Mouse (Mus musculus): ENCODE results near the gene Gm49450. TPM values are rescaled to one million over a fixed set of nuclear protein-coding genes. Genes with fewer than 3 reads are reported as not detected.
"Not testable (repeated sequence)": the region's sequence is repeated elsewhere in the genome, so short reads cannot be mapped to it uniquely, and the experiment has no call there.

The Gm49450 gene
- polyA plus RNA-seq, 1 experiment from 2014 or later, result not detected

- ATAC-seq (replicated peaks; ENCODE audit: low FRiP score), result peak; percentile 72
- Histone ChIP-seq H3K9ac (no peak overlapping the region), H3K4me1 (peaks cover 16% of the 10 kb centered on the region), H3K4me2 (peak overlapping the region; percentile 30; the same call in 1 of the 2 replicates), H3K27ac (peak overlapping the region; percentile 49), H3K9me3 (replicated peaks) (no peaks in the 10 kb centered on the region), H3K36me3 (peaks cover 12% of the 10 kb centered on the region), H3K27me3 (no peaks in the 10 kb centered on the region), H3K4me3 (replicated peaks) (peak overlapping the region; percentile 8; the same call in 1 of the 2 replicates)
- WGBS, result 11% methylated on average over 13 of the region's 13 CpGs
Observed at GRCm38 (mm10) chr15:98928598-98929240, 24.6 kb downstream of the Gm49450 start.

GRCm38 (mm10) chr15:98927566-98927965 is 25.8 kb downstream of the Gm49450 start:
- Histone ChIP-seq H3K36me3 (peaks cover 12% of the 10 kb centered on the region), H3K9me3 (replicated peaks) (no peaks in the 10 kb centered on the region), H3K27me3 (no peaks in the 10 kb centered on the region), H3K9ac (no peak overlapping the region), H3K4me3 (replicated peaks) (no peak overlapping the region), H3K4me2 (no peak overlapping the region), H3K27ac (no peak overlapping the region), H3K4me1 (peaks cover 13% of the 10 kb centered on the region; the same call in 1 of the 2 replicates)
- no peak for ATAC-seq (replicated peaks; ENCODE audit: low FRiP score)
- 81% methylated on average over 5 of the region's 5 CpGs for WGBS

GRCm38 (mm10) chr15:98924682-98925081 is 28.7 kb downstream of the Gm49450 start:
- Histone ChIP-seq H3K9ac (no peak overlapping the region), H3K4me1 (peaks cover 6% of the 10 kb centered on the region; the same call in 1 of the 2 replicates), H3K4me3 (replicated peaks) (no peak overlapping the region), H3K27ac (no peak overlapping the region), H3K36me3 (no peaks in the 10 kb centered on the region), H3K27me3 (no peaks in the 10 kb centered on the region), H3K9me3 (replicated peaks) (no peaks in the 10 kb centered on the region), H3K4me2 (no peak overlapping the region)
- ATAC-seq (replicated peaks; ENCODE audit: low FRiP score), result no peak
- 75% methylated on average over 3 of the region's 3 CpGs for WGBS

- Histone ChIP-seq H3K4me2 (no peak overlapping the region), H3K27me3 (no peaks in the 10 kb centered on the region), H3K4me3 (replicated peaks) (no peak overlapping the region), H3K9ac (no peak overlapping the region), H3K36me3 (no peaks in the 10 kb centered on the region), H3K4me1 (peaks cover 5% of the 10 kb centered on the region; the same call in 1 of the 2 replicates), H3K27ac (no peak overlapping the region), H3K9me3 (replicated peaks) (no peaks in the 10 kb centered on the region)
- WGBS, result 87% methylated on average over 2 of the region's 2 CpGs
- ATAC-seq (replicated peaks; ENCODE audit: low FRiP score), result no peak
Observed at GRCm38 (mm10) chr15:98923031-98923537, 30.3 kb downstream of the Gm49450 start.

- H3K9ac ChIP-seq, result no peak overlapping the region
- no peaks in the 10 kb centered on the region for H3K36me3 ChIP-seq
- no peak overlapping the region for H3K27ac ChIP-seq
- H3K4me3 ChIP-seq (replicated peaks), result no peak overlapping the region
- WGBS, result 55% methylated on average over 3 of the region's 3 CpGs
- H3K4me1 ChIP-seq, result peaks cover 5% of the 10 kb centered on the region; the same call in 1 of the 2 replicates
- ATAC-seq (replicated peaks; ENCODE audit: low FRiP score), result no peak
- H3K9me3 ChIP-seq (replicated peaks), result no peaks in the 10 kb centered on the region
- H3K27me3 ChIP-seq, result no peaks in the 10 kb centered on the region
- no peak overlapping the region for H3K4me2 ChIP-seq
Observed at GRCm38 (mm10) chr15:98922581-98922980, 30.8 kb downstream of the Gm49450 start.

DNA sequence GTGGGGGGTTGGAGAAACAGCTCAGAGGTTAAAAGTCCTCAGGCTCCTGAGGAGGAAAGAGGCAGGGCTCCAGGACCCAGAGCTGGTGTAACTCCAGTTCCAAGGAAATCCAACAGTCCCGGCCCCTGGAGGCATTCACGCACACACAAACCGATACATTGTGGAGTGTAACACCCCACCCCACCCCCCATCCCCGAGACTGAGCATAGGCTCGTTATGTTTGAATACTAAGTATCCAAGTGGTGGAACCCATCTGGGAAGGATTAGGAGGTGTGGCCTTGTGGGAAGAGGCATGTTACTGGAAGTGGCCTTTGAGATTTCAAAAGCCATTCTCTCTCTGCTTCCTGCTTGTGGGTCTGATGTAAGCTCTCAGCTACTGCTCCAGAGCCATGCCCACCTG is 31.8 kb downstream of the Gm49450 start:
- H3K4me2 ChIP-seq, result no peak overlapping the region
- no peak overlapping the region for H3K9ac ChIP-seq
- H3K4me3 ChIP-seq (replicated peaks), result no peak overlapping the region
- H3K27ac ChIP-seq, result no peak overlapping the region
- ATAC-seq (replicated peaks; ENCODE audit: low FRiP score), result no peak
- H3K27me3 ChIP-seq, result no peaks in the 10 kb centered on the region
- H3K9me3 ChIP-seq (replicated peaks), result no peaks in the 10 kb centered on the region
- WGBS, result 90% methylated on average over 5 of the region's 5 CpGs
- peaks cover 13% of the 10 kb centered on the region for H3K4me1 ChIP-seq
- no peaks in the 10 kb centered on the region for H3K36me3 ChIP-seq

GRCm38 (mm10) chr15:98918499-98918895 is 34.9 kb downstream of the Gm49450 start:
- Histone ChIP-seq H3K4me2 (peak overlapping the region; percentile 90), H3K4me1 (peaks cover 23% of the 10 kb centered on the region), H3K27ac (peak overlapping the region; percentile 98), H3K4me3 (replicated peaks) (peak overlapping the region; percentile 94), H3K9ac (peak overlapping the region; percentile 79)
- not testable (repeated sequence) for H3K27me3 ChIP-seq; H3K36me3 ChIP-seq; ATAC-seq (replicated peaks; ENCODE audit: low FRiP score); H3K9me3 ChIP-seq (replicated peaks)
- 23% methylated on average over 8 of the region's 8 CpGs for WGBS

DNA sequence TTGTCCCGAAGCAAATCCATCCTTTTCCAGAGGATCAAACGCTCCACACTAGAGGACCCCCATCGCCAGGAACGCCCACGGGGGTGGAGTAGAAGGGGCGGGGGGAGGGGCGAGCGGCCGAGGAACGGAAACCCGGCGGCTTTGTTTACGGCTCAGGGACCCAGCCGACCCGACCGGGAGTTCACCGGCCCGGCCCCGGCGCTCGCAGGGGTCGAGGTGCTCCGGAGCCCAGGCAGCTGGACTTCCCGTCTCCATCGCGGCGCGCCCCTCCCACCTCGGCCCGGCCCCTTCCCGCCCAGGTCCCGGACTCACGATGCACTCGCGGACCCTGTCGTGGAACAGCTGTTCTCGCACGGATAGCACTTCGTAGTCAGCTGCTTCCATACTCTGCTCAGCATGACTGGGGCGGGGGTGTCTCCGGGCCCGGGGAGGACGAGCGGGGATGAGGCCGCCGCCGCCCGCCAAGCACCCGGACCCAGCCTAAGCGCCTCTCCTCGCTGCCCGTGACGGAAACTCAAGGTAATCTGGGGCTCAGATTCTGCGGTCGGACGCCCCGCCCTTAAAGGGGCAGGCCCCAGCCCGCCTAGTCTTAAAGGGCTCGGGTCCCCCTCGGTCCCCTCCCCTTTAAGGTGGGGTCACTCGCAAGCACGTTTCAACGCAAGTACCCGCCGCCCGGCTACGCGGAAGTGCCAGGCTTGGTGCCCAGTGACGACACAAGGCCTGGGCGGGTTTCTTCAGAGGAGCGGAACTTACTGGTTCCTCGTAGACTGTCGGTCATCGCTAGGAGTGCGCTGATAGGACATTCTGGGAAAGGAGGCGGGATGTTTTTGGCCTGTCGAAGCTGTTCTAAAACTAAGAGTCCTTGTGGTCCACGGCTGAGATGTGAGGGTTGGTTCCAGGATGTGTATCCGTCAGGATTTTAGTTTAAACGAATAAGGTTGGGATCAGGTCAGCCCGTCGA is 35.5 kb downstream of the Gm49450 start, which contains the start of gene Lmbr1l:
Lmbr1l (minus strand) TSS at position 694 of the 961 bp plus-strand sequence.
- Histone ChIP-seq H3K4me3 (replicated peaks) (peak within 1 kb of the TSS; percentile 94), H3K27ac (peak within 1 kb of the TSS; percentile 98), H3K9ac (peak within 1 kb of the TSS; percentile 79), H3K36me3 (peaks cover 11% of the 10 kb centered on the region), H3K27me3 (no peaks in the 10 kb centered on the region), H3K4me1 (peaks cover 23% of the 10 kb centered on the region), H3K9me3 (replicated peaks) (no peaks in the 10 kb centered on the region), H3K4me2 (peak within 1 kb of the TSS; percentile 90)
- WGBS, result under 1% methylated on average over 76 of the region's 82 CpGs
- peak; percentile 98 for ATAC-seq (replicated peaks; ENCODE audit: low FRiP score)

DNA sequence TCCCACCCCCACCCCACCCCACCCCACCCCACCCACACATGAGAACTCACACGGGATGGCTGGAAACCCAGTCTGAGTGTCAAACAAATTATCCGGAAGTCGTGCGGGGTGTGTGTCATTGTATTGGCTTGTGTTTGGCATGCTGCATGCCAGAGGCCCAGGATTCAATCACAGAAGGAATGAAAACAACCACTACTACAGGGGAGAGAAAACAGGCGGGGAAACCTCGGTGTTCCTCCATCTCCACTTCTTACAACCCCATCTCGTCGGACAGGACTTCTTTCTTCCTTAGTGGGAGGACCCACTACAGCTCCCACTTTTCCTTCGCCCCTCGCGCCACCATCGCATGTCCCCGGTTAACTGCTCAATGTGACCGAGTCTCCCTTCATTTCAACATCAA is 36.3 kb downstream of the Gm49450 start:
- peaks cover 18% of the 10 kb centered on the region for H3K36me3 ChIP-seq
- H3K4me2 ChIP-seq, result peak overlapping the region; percentile 90
- peaks cover 23% of the 10 kb centered on the region for H3K4me1 ChIP-seq
- H3K27me3 ChIP-seq, result no peaks in the 10 kb centered on the region
- H3K9ac ChIP-seq, result peak overlapping the region; percentile 79
- 0% methylated on average over 14 of the region's 14 CpGs for WGBS
- H3K27ac ChIP-seq, result peak overlapping the region; percentile 98
- no peak for ATAC-seq (replicated peaks; ENCODE audit: low FRiP score)
- H3K4me3 ChIP-seq (replicated peaks), result peak overlapping the region; percentile 94
- H3K9me3 ChIP-seq (replicated peaks), result no peaks in the 10 kb centered on the region

GRCm38 (mm10) chr15:98916016-98916415 is 37.3 kb downstream of the Gm49450 start:
- 75% methylated on average over 4 of the region's 4 CpGs for WGBS
- Histone ChIP-seq H3K9ac (no peak overlapping the region), H3K27ac (no peak overlapping the region), H3K4me2 (0 out of 2 replicates have a peak overlapping the region, but pooled peaks have one; percentile 90), H3K4me1 (peaks cover 23% of the 10 kb centered on the region), H3K9me3 (replicated peaks) (no peaks in the 10 kb centered on the region), H3K36me3 (peaks cover 29% of the 10 kb centered on the region), H3K4me3 (replicated peaks) (0 out of 2 replicates have a peak overlapping the region, but pooled peaks have one; percentile 94), H3K27me3 (no peaks in the 10 kb centered on the region)
- no peak for ATAC-seq (replicated peaks; ENCODE audit: low FRiP score)

GRCm38 (mm10) chr15:98914903-98915302 is 38.4 kb downstream of the Gm49450 start:
- no peak overlapping the region for H3K4me3 ChIP-seq (replicated peaks)
- no peaks in the 10 kb centered on the region for H3K9me3 ChIP-seq (replicated peaks)
- H3K9ac ChIP-seq, result no peak overlapping the region
- H3K27me3 ChIP-seq, result no peaks in the 10 kb centered on the region
- H3K4me1 ChIP-seq, result peaks cover 23% of the 10 kb centered on the region
- 89% methylated on average over 6 of the region's 6 CpGs for WGBS
- H3K27ac ChIP-seq, result no peak overlapping the region
- H3K4me2 ChIP-seq, result no peak overlapping the region
- H3K36me3 ChIP-seq, result peaks cover 40% of the 10 kb centered on the region
- ATAC-seq (replicated peaks; ENCODE audit: low FRiP score), result no peak

Measured in kidney, embryonic 15.5 days (tissue).